Mouse (Mus musculus) CH12.LX (cell line): ENCODE results near the gene Tnnt1. TPM values are rescaled to one million over a fixed set of nuclear protein-coding genes. Genes with fewer than 3 reads are reported as not detected.

Source experiments
- DNase-seq: peaks from one replicate; pipeline ENCODE4 v3.0.0-alpha.2; 2013; ENCODE audit errors: extremely low read depth
- H3K27ac ChIP-seq: 2 replicates; pipeline ENCODE4 v1.5.1; 2012; ENCODE audit warnings: low read depth, mild to moderate bottlenecking, control low read depth, moderate library complexity; ENCODE audit not compliant: insufficient read depth
- H3K27me3 ChIP-seq: replicated peaks from 2 replicates; pipeline ENCODE3; 2012; ENCODE audit warnings: inconsistent platforms
- H3K36me3 ChIP-seq, 2 experiments: replicated peaks in 1 of 2; 2 replicates each; pipeline versions ENCODE3 to v1.6.1; 2012; ENCODE audit warnings: inconsistent platforms in 1 of 2, low read length in 1 of 2, mild to moderate bottlenecking in 1 of 2, mixed read lengths in 1 of 2, moderate library complexity in 1 of 2; ENCODE audit not compliant: control insufficient read depth in 1 of 2, insufficient read depth in 1 of 2
- H3K4me1 ChIP-seq, 2 experiments: 2 replicates each; pipeline ENCODE4 v1.6.1; 2012; ENCODE audit warnings: inconsistent platforms in 1 of 2, moderate library complexity in 1 of 2; ENCODE audit not compliant: insufficient read depth in 2 of 2, control insufficient read depth in 1 of 2
- H3K4me2 ChIP-seq: 2 replicates; pipeline ENCODE4 v1.6.1; 2012; ENCODE audit warnings: low read depth, mild to moderate bottlenecking, control low read depth; ENCODE audit not compliant: poor library complexity, insufficient read depth, severe bottlenecking
- H3K4me3 ChIP-seq, 3 experiments: fragments of 150-350 bp in 1 of 3; sonication (generic) in 1 of 3; replicated peaks in 1 of 3; 2 replicates each; pipeline versions ENCODE3 to v1.5.1; 2011 to 2012; ENCODE audit warnings: low read depth in 2 of 3, low read length in 2 of 3, mild to moderate bottlenecking in 2 of 3, moderate library complexity in 2 of 3, control low read depth in 1 of 3, improper control_type of control experiment in 1 of 3, inconsistent platforms in 1 of 3, mixed read lengths in 1 of 3; ENCODE audit not compliant: poor library complexity in 1 of 3
- H3K79me2 ChIP-seq: replicated peaks from 2 replicates; pipeline ENCODE4 v1.6.1; 2012; ENCODE audit warnings: mild to moderate bottlenecking, moderate library complexity; ENCODE audit not compliant: control insufficient read depth, poor library complexity, insufficient read depth, severe bottlenecking; ENCODE audit errors: extremely low read depth
- H3K9ac ChIP-seq: 2 replicates; pipeline ENCODE4 v1.6.1; 2012; ENCODE audit warnings: low read depth, mild to moderate bottlenecking, control low read depth, moderate library complexity; ENCODE audit not compliant: insufficient read depth
- H3K9me3 ChIP-seq: replicated peaks from 2 replicates; pipeline ENCODE3; 2012; ENCODE audit warnings: low read length, inconsistent platforms, mixed read lengths
- CHD1 ChIP-seq: IDR thresholded peaks from 2 replicates; pipeline ENCODE4 v1.6.1; 2012; ENCODE audit warnings: low read depth, low read length, improper control_type of control experiment, inconsistent platforms
- CHD2 ChIP-seq: IDR thresholded peaks from 2 replicates; pipeline ENCODE4 v1.6.1; 2011; ENCODE audit warnings: low read length, improper control_type of control experiment
- E2F4 ChIP-seq: IDR thresholded peaks from 2 replicates; pipeline ENCODE4 v1.6.1; 2011; ENCODE audit warnings: low read depth, low read length, improper control_type of control experiment; ENCODE audit not compliant: insufficient replicate concordance
- ELF1 ChIP-seq: IDR thresholded peaks from 2 replicates; pipeline ENCODE4 v1.6.1; 2014; ENCODE audit warnings: low read depth, mild to moderate bottlenecking, inconsistent platforms, low read length, improper control_type of control experiment
- EP300 ChIP-seq: IDR thresholded peaks from 2 replicates; pipeline ENCODE4 v1.6.1; 2011; ENCODE audit warnings: low read length, improper control_type of control experiment
- ETS1 ChIP-seq: conservative IDR thresholded peaks from 2 replicates; pipeline ENCODE4 v1.6.1; 2012; ENCODE audit warnings: low read depth, mild to moderate bottlenecking, inconsistent platforms, low read length, improper control_type of control experiment, moderate library complexity
- GABPA ChIP-seq: IDR thresholded peaks from 2 replicates; pipeline ENCODE4 v1.6.1; 2012; ENCODE audit warnings: low read depth, low read length, improper control_type of control experiment, inconsistent platforms; ENCODE audit not compliant: insufficient replicate concordance
- IRF4 ChIP-seq: IDR thresholded peaks from 2 replicates; pipeline ENCODE4 v1.6.1; 2014; ENCODE audit warnings: low read depth, mild to moderate bottlenecking, inconsistent platforms, low read length, improper control_type of control experiment
- JUN ChIP-seq: IDR thresholded peaks from 2 replicates; pipeline ENCODE4 v1.6.1; 2011; ENCODE audit warnings: low read depth, mild to moderate bottlenecking, low read length, improper control_type of control experiment, moderate library complexity; ENCODE audit not compliant: insufficient read depth
- JUND ChIP-seq: conservative IDR thresholded peaks from 2 replicates; pipeline ENCODE4 v1.6.1; 2011; ENCODE audit warnings: low read depth, low read length, improper control_type of control experiment
- KAT2A ChIP-seq: IDR thresholded peaks from 2 replicates; pipeline ENCODE4 v1.6.1; 2012; ENCODE audit warnings: low read length, improper control_type of control experiment, inconsistent platforms; ENCODE audit not compliant: insufficient replicate concordance
- MAFK ChIP-seq: IDR thresholded peaks from 2 replicates; pipeline ENCODE4 v1.6.1; 2011; ENCODE audit warnings: low read length, improper control_type of control experiment; ENCODE audit not compliant: insufficient replicate concordance
- MAZ ChIP-seq: IDR thresholded peaks from 2 replicates; pipeline ENCODE4 v1.6.1; 2012; ENCODE audit warnings: low read depth, mild to moderate bottlenecking, inconsistent platforms, low read length, improper control_type of control experiment, moderate library complexity
- MEF2A ChIP-seq: IDR thresholded peaks from 2 replicates; pipeline ENCODE4 v1.6.1; 2014; ENCODE audit warnings: low read depth, mild to moderate bottlenecking, inconsistent platforms, low read length, improper control_type of control experiment, borderline replicate concordance
- MXI1 ChIP-seq: IDR thresholded peaks from 2 replicates; pipeline ENCODE4 v1.6.1; 2011; ENCODE audit warnings: mild to moderate bottlenecking, low read depth, low read length, improper control_type of control experiment
- NELFE ChIP-seq: IDR thresholded peaks from 2 replicates; pipeline ENCODE4 v1.6.1; 2011; ENCODE audit warnings: low read depth, low read length, improper control_type of control experiment
- PAX5 ChIP-seq: IDR thresholded peaks from 2 replicates; pipeline ENCODE4 v1.6.1; 2012; ENCODE audit warnings: low read length, inconsistent platforms, mixed read lengths
- POLR2A ChIP-seq: IDR thresholded peaks from 2 replicates; pipeline ENCODE4 v1.6.1; 2011; ENCODE audit warnings: low read depth, mild to moderate bottlenecking, improper control_type of control experiment, low read length
- RAD21 ChIP-seq: IDR thresholded peaks from 2 replicates; pipeline ENCODE4 v1.6.1; 2011; ENCODE audit warnings: low read depth, mild to moderate bottlenecking, low read length, improper control_type of control experiment, moderate library complexity
- SIN3A ChIP-seq: IDR thresholded peaks from 2 replicates; pipeline ENCODE4 v1.6.1; 2012; ENCODE audit warnings: low read length, improper control_type of control experiment, inconsistent platforms
- SMC3 ChIP-seq: IDR thresholded peaks from 2 replicates; pipeline ENCODE4 v1.6.1; 2011; ENCODE audit warnings: low read depth, low read length, improper control_type of control experiment
- TBP ChIP-seq: conservative IDR thresholded peaks from 2 replicates; pipeline ENCODE4 v1.6.1; 2011; ENCODE audit warnings: low read depth, low read length, improper control_type of control experiment
- TCF12 ChIP-seq: IDR thresholded peaks from 2 replicates; pipeline ENCODE4 v1.6.1; 2014; ENCODE audit warnings: low read depth, mild to moderate bottlenecking, inconsistent platforms, low read length, improper control_type of control experiment
- USF1 ChIP-seq: IDR thresholded peaks from 2 replicates; pipeline ENCODE4 v1.6.1; 2014; ENCODE audit warnings: low read depth, mild to moderate bottlenecking, inconsistent platforms, low read length, improper control_type of control experiment
- ZC3H11A ChIP-seq: IDR thresholded peaks from 2 replicates; pipeline ENCODE4 v1.6.1; 2012; ENCODE audit warnings: low read depth, mild to moderate bottlenecking, inconsistent platforms, low read length, improper control_type of control experiment
- ZKSCAN1 ChIP-seq: IDR thresholded peaks from 2 replicates; pipeline ENCODE4 v1.6.1; 2012; ENCODE audit warnings: low read depth, inconsistent platforms, low read length, improper control_type of control experiment, borderline replicate concordance
- ZMIZ1 ChIP-seq: IDR thresholded peaks from 2 replicates; pipeline ENCODE4 v1.6.1; 2012; ENCODE audit warnings: low read depth, mild to moderate bottlenecking, inconsistent platforms, low read length, improper control_type of control experiment
- dilution Hi-C: fragments of 300-500 bp; cut with MboI; formaldehyde crosslinking; loops from 2 replicates; pipeline ENCODE4 v1.14.3; 2020; ENCODE audit warnings: low sequenced_read_pairs; ENCODE audit not compliant: extremely low pct_unique_long_range_greater_than_20kb, extremely low pct_ligation_motif_present
- in situ Hi-C: fragments of 300-500 bp; cut with MboI; formaldehyde crosslinking; loops from 3 replicates; pipeline ENCODE4 v1.14.3; 2019; ENCODE audit warnings: low sequenced_read_pairs, low pct_ligation_motif_present, low pct_unique_long_range_greater_than_20kb, mixed read lengths
- polyA plus RNA-seq: library from polyadenylated mRNA; unstranded; fragments of >175 nt; gene quantifications from 2 replicates; pipeline ENCODE4 v1.2.1, GENCODE M21; 2012; ENCODE audit warnings: low read depth; ENCODE audit not compliant: insufficient read length
- total RNA-seq, 2 experiments: library from RNA; depleted of rRNA; stranded (reverse); fragments of 300-350 nt in 1 of 2; fragments of >200 nt in 1 of 2; gene quantifications; 2 replicates each; pipeline ENCODE4 v1.2.3; 2012 to 2014

The Tnnt1 gene
- total and polyA plus RNA-seq, 3 experiments: 0.30 to 0.36 TPM; not detected in 1

DNA sequence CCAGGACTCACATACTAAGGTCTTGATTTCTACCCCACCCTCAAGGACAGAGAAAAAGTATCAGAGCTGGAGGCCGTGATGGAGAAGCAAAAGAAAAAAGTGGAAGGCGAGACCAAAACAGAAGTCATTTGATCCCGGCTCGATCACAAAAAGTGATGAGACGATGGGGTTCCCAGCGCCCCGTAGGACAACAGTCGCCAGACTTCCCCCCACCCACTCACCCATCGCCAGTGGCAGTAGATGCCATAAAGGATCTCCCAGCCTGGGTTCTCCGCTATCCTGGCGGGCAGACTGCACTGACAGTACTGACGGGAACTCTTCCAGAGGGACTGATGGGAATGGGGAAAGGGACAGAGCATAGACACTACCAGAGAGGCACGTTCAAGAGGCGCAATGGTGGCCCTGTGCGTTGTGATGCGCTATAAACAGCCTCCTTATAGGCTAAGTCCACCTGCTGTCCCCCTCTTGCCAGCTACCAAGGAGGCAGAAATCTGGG lies 37.3 kb downstream of the Tnnt1 start (continued):
- TF ChIP-seq EP300: no peak

DNA sequence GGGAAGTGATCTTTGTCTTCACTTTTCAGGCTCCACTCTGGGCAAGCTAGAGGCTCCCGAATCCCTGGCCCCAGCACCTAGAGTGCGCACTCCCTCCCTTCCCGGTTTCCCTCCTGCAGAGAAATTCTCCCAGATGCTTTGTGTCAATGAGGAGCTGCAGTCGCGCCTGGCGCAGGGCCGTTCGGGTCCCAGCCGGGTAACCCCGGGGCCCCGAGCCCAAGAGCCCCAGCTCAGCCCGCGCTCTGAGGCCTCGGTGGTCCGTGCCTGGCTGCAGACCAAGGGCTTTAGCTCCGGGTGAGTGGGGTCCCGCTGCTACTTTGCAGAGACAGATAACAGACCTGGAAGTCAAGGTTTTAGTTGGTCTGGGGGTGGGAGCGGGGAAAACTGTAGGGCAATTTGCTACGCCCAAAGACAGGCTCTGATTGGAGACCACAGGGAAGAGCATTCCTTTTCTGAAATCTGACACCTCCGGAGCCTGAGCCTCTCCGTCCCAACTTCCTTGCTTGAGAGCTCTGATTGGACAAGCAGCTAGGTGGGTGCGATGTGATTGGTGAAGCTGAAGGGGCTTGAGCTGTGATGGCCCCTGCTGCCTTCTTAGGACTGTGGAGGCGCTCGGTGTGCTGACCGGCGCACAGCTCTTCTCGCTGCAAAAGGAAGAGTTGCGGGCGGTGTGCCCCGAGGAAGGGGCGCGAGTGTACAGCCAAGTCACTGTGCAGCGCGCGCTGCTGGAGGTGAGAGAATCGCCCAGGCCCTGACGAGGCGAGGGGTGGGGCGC lies 38.0 kb downstream of the Tnnt1 start:
- TF ChIP-seq POLR2A: no peak
- TF ChIP-seq CHD2: no peak
- no peak for TF ChIP-seq ZKSCAN1
- no peak for TF ChIP-seq IRF4
- TF ChIP-seq TBP: no peak
- TF ChIP-seq MEF2A: no peak
- no peak for TF ChIP-seq MAZ
- no peak for TF ChIP-seq USF1
- no peak for TF ChIP-seq JUN
- no peak for TF ChIP-seq EP300
- no peak for TF ChIP-seq KAT2A
- TF ChIP-seq RAD21: no peak
- TF ChIP-seq SMC3: no peak
- no peak for TF ChIP-seq ZC3H11A
- TF ChIP-seq SIN3A: no peak
- H3K9ac ChIP-seq: no peak overlapping the region
- dilution Hi-C loops: no loop called here

DNA sequence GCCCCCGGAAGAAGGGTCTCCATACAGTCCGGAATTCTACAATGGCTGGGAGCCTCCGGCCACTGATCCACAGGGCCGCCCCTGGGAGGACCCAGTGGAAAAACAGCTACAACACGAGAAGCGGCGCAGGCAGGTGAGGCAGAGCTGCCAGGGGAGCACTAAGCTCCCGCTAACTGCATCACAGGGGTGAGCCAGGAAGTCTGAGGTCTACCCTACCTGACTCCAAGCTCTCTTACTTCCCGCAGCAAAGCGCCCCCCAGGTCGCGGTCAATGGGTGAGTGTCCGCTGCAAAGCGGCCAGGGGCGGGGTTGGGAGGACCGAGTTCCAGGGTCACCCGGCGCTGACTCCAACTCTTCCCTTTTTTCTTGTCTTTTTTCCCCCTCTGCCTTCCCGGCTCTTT lies 42.2 kb downstream of the Tnnt1 start:
- Histone ChIP-seq H3K36me3 (peaks cover 38 to 83% of the 10 kb centered on the region in 2 experiments), H3K4me1 (no peaks in the 10 kb centered on the region), H3K4me2 (no peak overlapping the region), H3K9ac (no peak overlapping the region), H3K9me3 (no peaks in the 10 kb centered on the region), H3K4me3 (no peak overlapping the region), H3K79me2 (no peaks in the 10 kb centered on the region), H3K27me3 (no peaks in the 10 kb centered on the region)
- in situ Hi-C loops: no loop called here
- DNase-seq: no peak
- TF ChIP-seq MEF2A (no peak), PAX5 (no peak), ETS1 (no peak), RAD21 (no peak), E2F4 (no peak), TBP (no peak), ZMIZ1 (no peak), MXI1 (no peak), MAFK (no peak), GABPA (no peak), USF1 (no peak), NELFE (no peak), CHD1 (no peak), SIN3A (no peak), POLR2A (no peak), ELF1 (no peak), TCF12 (no peak), JUND (no peak)
- TF ChIP-seq, all 38 proteins: peak for 0
- H3K27ac ChIP-seq: no peak overlapping the region
- dilution Hi-C loops: no loop called here

More for the DNA sequence above, 38.0 kb downstream of the Tnnt1 start:
- Histone ChIP-seq H3K27ac (no peak overlapping the region), H3K79me2 (no peaks in the 10 kb centered on the region), H3K27me3 (no peaks in the 10 kb centered on the region), H3K36me3 (peaks cover 48 to 84% of the 10 kb centered on the region in 2 experiments), H3K4me3 (no peak overlapping the region), H3K9me3 (no peaks in the 10 kb centered on the region), H3K4me1 (no peaks in the 10 kb centered on the region), H3K4me2 (no peak overlapping the region)
- no peak for DNase-seq
- in situ Hi-C loops: loop anchor here (5.0 kb wide), 1 partner anchor 49 kb away; no protein-coding TSS in a partner anchor
